Mouse (Mus musculus): ENCODE data around the gene Pilra. TPM values are rescaled to one million over a fixed set of nuclear protein-coding genes. Genes with fewer than 3 reads are reported as not detected.
"Not testable (repeated sequence)": the region's sequence is repeated elsewhere in the genome, so short reads cannot be mapped to it uniquely, and the experiment has no call there.

The Pilra gene
- total RNA-seq (2014; rRNA removed), result not detected in 2 replicates
- polyA plus RNA-seq (2015; fragmentation: Nextera tagmentation; extraction: Ambion mirVana), result 0.09 and 0.29 TPM in 2 replicates

GRCm38 (mm10) chr5:137835966-137836520 is at the start of gene Pilra:
Gene Pilra, minus strand, starts transcription at chr5:137836281.
- not testable (repeated sequence) for DNase-seq (ENCODE audit: low spot score); ATAC-seq (ENCODE audit: low FRiP score); H3K36me3 ChIP-seq (ENCODE audit: insufficient read depth, low read length); H3K4me3 ChIP-seq (ENCODE audit: low read depth, low read length); H3K9ac ChIP-seq (replicated peaks; ENCODE audit: low read length, poor library complexity, severe bottlenecking); H3K4me1 ChIP-seq (ENCODE audit: insufficient read depth, low read length); H3K27me3 ChIP-seq (ENCODE audit: insufficient read depth, low read length); H3K9me3 ChIP-seq (ENCODE audit: low read length); H3K27ac ChIP-seq (ENCODE audit: low read depth, low read length); H3K4me2 ChIP-seq (ENCODE audit: low read depth, low read length, poor library complexity, severe bottlenecking)
- WGBS, result 73% methylated on average over 2 of the region's 2 CpGs

DNA sequence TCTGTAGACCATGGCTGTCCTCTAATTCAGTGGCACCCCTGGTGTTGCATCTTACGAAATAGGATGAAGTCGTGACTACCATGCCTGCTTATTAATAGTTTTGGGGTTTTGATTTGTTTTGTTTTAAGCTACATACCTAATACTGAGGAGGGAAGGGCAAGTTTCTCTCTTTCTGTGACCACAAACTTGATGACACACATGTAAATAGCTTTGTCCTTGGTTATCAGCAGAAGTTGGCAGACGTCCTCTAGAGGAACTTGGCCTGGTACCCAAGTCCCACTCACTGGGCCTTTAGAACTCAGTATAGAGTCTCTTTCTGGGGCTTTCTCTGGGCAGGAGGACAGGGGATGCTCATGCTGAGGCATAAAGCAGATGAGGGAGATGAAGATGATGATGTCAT is 47.3 kb upstream of the Pilra start:
- Histone ChIP-seq H3K4me2 (ENCODE audit: low read depth, low read length, poor library complexity, severe bottlenecking) (no peak overlapping the region), H3K4me1 (ENCODE audit: insufficient read depth, low read length) (no peaks in the 10 kb centered on the region), H3K27me3 (ENCODE audit: insufficient read depth, low read length) (no peaks in the 10 kb centered on the region), H3K9ac (replicated peaks; ENCODE audit: low read length, poor library complexity, severe bottlenecking) (no peak overlapping the region), H3K27ac (ENCODE audit: low read depth, low read length) (no peak overlapping the region), H3K4me3 (ENCODE audit: low read depth, low read length) (no peak overlapping the region), H3K9me3 (ENCODE audit: low read length) (no peaks in the 10 kb centered on the region), H3K36me3 (ENCODE audit: insufficient read depth, low read length) (no peaks in the 10 kb centered on the region)
- DNase-seq (ENCODE audit: low spot score), result no peak
- 85% methylated on average over 3 of the region's 3 CpGs for whole genome bisulfite sequencing
- ATAC-seq (ENCODE audit: low FRiP score), result no peak
- no peak for TF ChIP-seq CTCF (IDR thresholded peaks at IDR 0.05)

GRCm38 (mm10) chr5:137882922-137883321 is 46.8 kb upstream of the Pilra start:
- H3K9ac ChIP-seq (replicated peaks; ENCODE audit: low read length, poor library complexity, severe bottlenecking), result no peak overlapping the region
- no peak for TF ChIP-seq CTCF (IDR thresholded peaks at IDR 0.05)
- WGBS, result 77% methylated on average over 4 of the region's 4 CpGs
- no peaks in the 10 kb centered on the region for H3K4me1 ChIP-seq (ENCODE audit: insufficient read depth, low read length)
- no peaks in the 10 kb centered on the region for H3K27me3 ChIP-seq (ENCODE audit: insufficient read depth, low read length)
- H3K27ac ChIP-seq (ENCODE audit: low read depth, low read length), result no peak overlapping the region
- no peaks in the 10 kb centered on the region for H3K9me3 ChIP-seq (ENCODE audit: low read length)
- ATAC-seq (ENCODE audit: low FRiP score) (no peak), DNase-seq (ENCODE audit: low spot score) (no peak)
- no peak overlapping the region for H3K4me3 ChIP-seq (ENCODE audit: low read depth, low read length)
- no peaks in the 10 kb centered on the region for H3K36me3 ChIP-seq (ENCODE audit: insufficient read depth, low read length)
- H3K4me2 ChIP-seq (ENCODE audit: low read depth, low read length, poor library complexity, severe bottlenecking), result no peak overlapping the region

GRCm38 (mm10) chr5:137877860-137878259 is 41.8 kb upstream of the Pilra start:
- H3K36me3 ChIP-seq (ENCODE audit: insufficient read depth, low read length), result no peaks in the 10 kb centered on the region
- TF ChIP-seq CTCF (IDR thresholded peaks at IDR 0.05), result peak; percentile 43
- H3K27me3 ChIP-seq (ENCODE audit: insufficient read depth, low read length), result no peaks in the 10 kb centered on the region
- no peak overlapping the region for H3K4me2 ChIP-seq (ENCODE audit: low read depth, low read length, poor library complexity, severe bottlenecking)
- no peak overlapping the region for H3K9ac ChIP-seq (replicated peaks; ENCODE audit: low read length, poor library complexity, severe bottlenecking)
- no peak overlapping the region for H3K27ac ChIP-seq (ENCODE audit: low read depth, low read length)
- no peak for ATAC-seq (ENCODE audit: low FRiP score)
- H3K9me3 ChIP-seq (ENCODE audit: low read length), result no peaks in the 10 kb centered on the region
- DNase-seq (ENCODE audit: low spot score), result peak; percentile 1
- WGBS, result 57% methylated on average over 2 of the region's 2 CpGs
- H3K4me1 ChIP-seq (ENCODE audit: insufficient read depth, low read length), result no peaks in the 10 kb centered on the region
- H3K4me3 ChIP-seq (ENCODE audit: low read depth, low read length), result no peak overlapping the region

- Histone ChIP-seq H3K4me1 (ENCODE audit: insufficient read depth, low read length) (no peaks in the 10 kb centered on the region), H3K9ac (replicated peaks; ENCODE audit: low read length, poor library complexity, severe bottlenecking) (no peak overlapping the region), H3K4me3 (ENCODE audit: low read depth, low read length) (no peak overlapping the region), H3K27me3 (ENCODE audit: insufficient read depth, low read length) (no peaks in the 10 kb centered on the region), H3K9me3 (ENCODE audit: low read length) (no peaks in the 10 kb centered on the region), H3K4me2 (ENCODE audit: low read depth, low read length, poor library complexity, severe bottlenecking) (no peak overlapping the region), H3K27ac (ENCODE audit: low read depth, low read length) (no peak overlapping the region), H3K36me3 (ENCODE audit: insufficient read depth, low read length) (no peaks in the 10 kb centered on the region)
- ATAC-seq (ENCODE audit: low FRiP score) (no peak), DNase-seq (ENCODE audit: low spot score) (no peak)
- TF ChIP-seq CTCF (IDR thresholded peaks at IDR 0.05), result no peak
- 80% methylated on average over 2 of the region's 2 CpGs for WGBS
These were observed 39.0 kb upstream of the Pilra start for GRCm38 (mm10) chr5:137875054-137875453.

DNA sequence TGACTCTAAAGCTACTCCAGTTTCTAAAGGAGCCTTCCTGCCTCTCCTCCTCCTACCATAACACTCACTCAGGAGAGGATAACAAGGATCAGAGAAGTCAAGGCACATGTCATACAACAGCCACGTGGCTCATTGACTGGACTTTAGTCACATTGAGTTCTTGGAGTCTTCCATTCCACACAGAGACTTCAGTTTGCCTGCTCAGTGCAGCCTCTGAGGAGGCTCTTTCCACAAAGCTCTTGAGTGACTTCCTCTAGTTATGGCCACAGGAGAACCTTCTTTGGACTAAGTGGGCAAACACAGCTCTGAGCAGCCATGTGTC is 36.3 kb upstream of the Pilra start:
- not testable (repeated sequence) for H3K9ac ChIP-seq (replicated peaks; ENCODE audit: low read length, poor library complexity, severe bottlenecking); H3K4me2 ChIP-seq (ENCODE audit: low read depth, low read length, poor library complexity, severe bottlenecking); H3K27ac ChIP-seq (ENCODE audit: low read depth, low read length); H3K27me3 ChIP-seq (ENCODE audit: insufficient read depth, low read length); H3K4me1 ChIP-seq (ENCODE audit: insufficient read depth, low read length); H3K36me3 ChIP-seq (ENCODE audit: insufficient read depth, low read length); ATAC-seq (ENCODE audit: low FRiP score); H3K9me3 ChIP-seq (ENCODE audit: low read length); H3K4me3 ChIP-seq (ENCODE audit: low read depth, low read length); DNase-seq (ENCODE audit: low spot score)
- WGBS, result 33% methylated on average over 1 of the region's 1 CpGs

GRCm38 (mm10) chr5:137871644-137872380 is 35.7 kb upstream of the Pilra start, which contains the start of gene Pilrb2:
Gene Pilrb2, minus strand, starts transcription at chr5:137871815.
- WGBS, result 65% methylated on average over 2 of the region's 3 CpGs
- H3K4me3 ChIP-seq (ENCODE audit: low read depth, low read length); H3K36me3 ChIP-seq (ENCODE audit: insufficient read depth, low read length); H3K9ac ChIP-seq (replicated peaks; ENCODE audit: low read length, poor library complexity, severe bottlenecking); H3K9me3 ChIP-seq (ENCODE audit: low read length); H3K27ac ChIP-seq (ENCODE audit: low read depth, low read length); H3K27me3 ChIP-seq (ENCODE audit: insufficient read depth, low read length); DNase-seq (ENCODE audit: low spot score); H3K4me1 ChIP-seq (ENCODE audit: insufficient read depth, low read length); H3K4me2 ChIP-seq (ENCODE audit: low read depth, low read length, poor library complexity, severe bottlenecking); ATAC-seq (ENCODE audit: low FRiP score): not testable (repeated sequence)

- H3K4me3 ChIP-seq (ENCODE audit: low read depth, low read length); H3K27ac ChIP-seq (ENCODE audit: low read depth, low read length); H3K9me3 ChIP-seq (ENCODE audit: low read length); H3K9ac ChIP-seq (replicated peaks; ENCODE audit: low read length, poor library complexity, severe bottlenecking); H3K27me3 ChIP-seq (ENCODE audit: insufficient read depth, low read length); H3K4me2 ChIP-seq (ENCODE audit: low read depth, low read length, poor library complexity, severe bottlenecking); H3K36me3 ChIP-seq (ENCODE audit: insufficient read depth, low read length); DNase-seq (ENCODE audit: low spot score); H3K4me1 ChIP-seq (ENCODE audit: insufficient read depth, low read length); ATAC-seq (ENCODE audit: low FRiP score): not testable (repeated sequence)
- 78% methylated on average over 2 of the region's 2 CpGs for WGBS
These were observed 32.5 kb upstream of the Pilra start for GRCm38 (mm10) chr5:137868600-137868999.

DNA sequence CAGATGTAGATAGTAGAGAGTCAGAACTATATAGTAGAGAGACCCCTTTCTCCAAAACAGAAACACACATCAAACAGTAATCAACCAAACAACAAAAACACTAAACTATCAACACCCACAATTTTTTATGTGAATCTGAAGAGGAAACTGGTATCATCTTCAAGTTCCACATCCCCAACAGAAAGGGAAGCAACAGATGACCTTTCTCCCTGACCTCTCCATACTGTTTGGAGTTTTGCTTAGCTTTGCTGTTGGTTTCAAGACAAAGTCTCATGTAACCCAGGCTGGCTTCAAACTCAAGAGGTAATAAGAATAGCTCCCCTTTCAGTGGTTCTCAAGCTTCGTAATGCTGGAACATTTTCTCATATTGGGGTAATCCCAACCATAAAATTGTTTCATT is 27.9 kb upstream of the Pilra start:
- ATAC-seq (ENCODE audit: low FRiP score); H3K36me3 ChIP-seq (ENCODE audit: insufficient read depth, low read length); H3K4me3 ChIP-seq (ENCODE audit: low read depth, low read length); DNase-seq (ENCODE audit: low spot score); H3K9ac ChIP-seq (replicated peaks; ENCODE audit: low read length, poor library complexity, severe bottlenecking); H3K27me3 ChIP-seq (ENCODE audit: insufficient read depth, low read length); H3K4me1 ChIP-seq (ENCODE audit: insufficient read depth, low read length); H3K9me3 ChIP-seq (ENCODE audit: low read length); H3K4me2 ChIP-seq (ENCODE audit: low read depth, low read length, poor library complexity, severe bottlenecking); H3K27ac ChIP-seq (ENCODE audit: low read depth, low read length): not testable (repeated sequence)
- 88% methylated on average over 1 of the region's 1 CpGs for WGBS

Measured in midbrain, postnatal 0 days (tissue).